Mouse (Mus musculus) midbrain, embryonic 16.5 days (tissue): ENCODE data around the gene Krt4. TPM values are rescaled to one million over a fixed set of nuclear protein-coding genes. Genes with fewer than 3 reads are reported as not detected.
A peak's percentile ranks its signal among the peaks of the same experiment; 100 is the strongest.

Experiments used
- ATAC-seq: fragments of 200-750 bp; cut with Nextera tagmentation; 2 replicates; pipeline ENCODE4 v1.8.0; 2017; ENCODE audit warnings: moderate TSS enrichment
- H3K27ac ChIP-seq: fragments of 300-500 bp; sonication (generic); 2 replicates; pipeline ENCODE4 v1.5.1; 2014; ENCODE audit warnings: mild to moderate bottlenecking, low read length, mixed read lengths
- H3K27me3 ChIP-seq: fragments of 300-500 bp; sonication (generic); 2 replicates; pipeline ENCODE4 v1.6.1; 2014; ENCODE audit warnings: low read depth, low read length, mixed read lengths; ENCODE audit not compliant: control insufficient read depth, insufficient read depth
- H3K36me3 ChIP-seq: fragments of 300-500 bp; sonication (generic); 2 replicates; pipeline ENCODE4 v1.6.1; 2014; ENCODE audit warnings: mild to moderate bottlenecking, low read length, moderate library complexity, mixed read lengths; ENCODE audit not compliant: control insufficient read depth, insufficient read depth
- H3K4me1 ChIP-seq: fragments of 300-500 bp; sonication (generic); 2 replicates; pipeline ENCODE4 v1.6.1; 2014; ENCODE audit warnings: mild to moderate bottlenecking, low read length, mixed read lengths; ENCODE audit not compliant: control insufficient read depth, insufficient read depth
- H3K4me2 ChIP-seq: fragments of 300-500 bp; sonication (generic); 2 replicates; pipeline ENCODE4 v1.6.1; 2014; ENCODE audit warnings: mild to moderate bottlenecking, low read length, mixed read lengths
- H3K4me3 ChIP-seq: fragments of 300-500 bp; sonication (generic); 2 replicates; pipeline ENCODE4 v1.5.1; 2014; ENCODE audit warnings: low read depth, mild to moderate bottlenecking, low read length, moderate library complexity, mixed read lengths
- H3K9ac ChIP-seq: fragments of 300-500 bp; sonication (generic); 2 replicates; pipeline ENCODE4 v1.6.1; 2014; ENCODE audit warnings: low read depth, low read length, mixed read lengths
- H3K9me3 ChIP-seq: fragments of 300-500 bp; sonication (generic); replicated peaks from 2 replicates; pipeline ENCODE4 v1.6.1; 2014; ENCODE audit warnings: mild to moderate bottlenecking, low read length, mixed read lengths; ENCODE audit not compliant: control insufficient read depth, poor library complexity, severe bottlenecking
- WGBS: fragments of 180-500 bp; shearing (Covaris S2); extraction: QIAGEN DNeasy Blood & Tissue Kit; methylation state at CpG from one replicate; pipeline ENCODE4 v1.1.7; 2014; 5-methylcytosine and 5-hydroxymethylcytosine counted together
- polyA plus RNA-seq: library from polyadenylated mRNA; unstranded; fragments of >200 nt; fragmentation: Nextera tagmentation; extraction: Ambion mirVana; gene quantifications from 2 replicates; pipeline ENCODE4 v1.2.1, GENCODE M21; 2015

Krt4 gene
- polyA plus RNA-seq, 1 experiment from 2014 or later, result not detected

DNA sequence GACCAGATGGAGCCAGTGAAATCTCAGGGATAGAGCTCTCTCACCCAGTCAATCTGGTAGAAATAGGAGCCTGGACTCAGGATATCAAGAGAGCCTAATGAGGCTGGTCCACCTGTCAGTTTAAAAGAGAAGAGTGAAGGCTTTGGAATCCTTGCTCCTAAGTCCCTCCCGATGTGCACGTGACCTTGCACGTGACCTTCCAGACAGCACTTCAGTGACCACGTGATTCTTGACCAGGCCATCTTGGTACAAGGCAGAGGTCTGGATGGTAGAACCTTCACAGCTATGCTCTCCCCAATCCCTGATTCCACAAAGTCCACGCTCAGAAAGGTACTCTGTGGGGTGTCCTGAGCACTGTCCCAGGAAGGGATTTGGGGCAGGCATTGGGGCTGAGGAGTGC, 19.7 kb downstream of the Krt4 start:
- no peak overlapping the region for H3K4me2 ChIP-seq
- WGBS, result 79% methylated on average over 5 of the region's 5 CpGs
- H3K9me3 ChIP-seq, result no peaks in the 10 kb centered on the region
- ATAC-seq, result no peak
- no peaks in the 10 kb centered on the region for H3K27me3 ChIP-seq
- no peak overlapping the region for H3K9ac ChIP-seq
- H3K36me3 ChIP-seq, result no peaks in the 10 kb centered on the region
- H3K27ac ChIP-seq, result no peak overlapping the region
- H3K4me1 ChIP-seq, result no peaks in the 10 kb centered on the region
- no peak overlapping the region for H3K4me3 ChIP-seq

DNA sequence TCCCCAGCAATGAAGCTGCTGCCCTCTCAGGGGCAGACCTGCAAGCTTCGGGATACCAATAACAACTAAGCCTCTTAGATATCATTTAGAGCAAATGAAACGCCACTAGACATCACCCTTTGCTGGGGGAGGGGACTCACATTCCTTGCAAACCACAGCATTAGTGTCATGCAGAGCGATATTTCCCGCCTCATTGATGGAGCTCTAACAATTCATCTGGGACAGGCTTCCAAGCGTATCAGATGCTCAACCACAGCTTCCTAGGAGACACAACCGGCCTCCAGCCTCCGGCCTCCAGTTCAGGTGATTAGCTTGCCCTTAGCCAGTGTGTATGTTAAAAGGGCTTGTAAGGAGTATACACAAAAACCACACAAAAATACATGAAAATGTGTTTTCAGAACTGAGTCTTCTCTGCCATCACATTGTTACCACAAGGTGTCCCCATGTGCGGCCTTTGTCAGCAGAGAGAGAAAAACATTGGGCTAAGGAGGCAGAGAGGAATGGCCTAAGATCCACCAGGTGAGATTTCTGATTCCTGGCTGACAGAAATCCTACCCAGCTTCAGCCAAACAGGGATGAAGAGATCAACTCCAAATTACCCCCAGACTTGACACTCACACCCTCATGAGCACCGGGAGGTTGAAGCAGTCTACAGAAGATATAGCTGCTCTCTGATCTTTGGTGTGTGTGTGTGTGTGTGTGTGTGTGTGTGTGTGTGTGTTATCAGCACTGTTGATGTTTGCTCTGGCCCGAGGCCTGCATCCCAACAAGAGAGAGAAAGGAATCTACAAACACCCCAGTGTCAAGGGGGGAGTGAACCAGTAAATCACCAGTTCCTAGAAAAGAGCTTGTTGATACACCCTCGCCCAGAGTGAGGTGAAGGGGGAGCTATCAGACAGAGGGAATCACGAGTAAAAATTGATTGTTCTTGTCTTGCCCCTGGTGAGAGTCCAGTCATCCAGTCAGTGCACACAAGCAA, 22.1 kb downstream of the Krt4 start:
- Histone ChIP-seq H3K27ac (no peak overlapping the region), H3K4me3 (no peak overlapping the region), H3K9ac (no peak overlapping the region), H3K9me3 (no peaks in the 10 kb centered on the region), H3K27me3 (no peaks in the 10 kb centered on the region), H3K4me1 (no peaks in the 10 kb centered on the region), H3K36me3 (no peaks in the 10 kb centered on the region), H3K4me2 (no peak overlapping the region)
- ATAC-seq, result no peak
- WGBS, result 45% methylated on average over 12 of the region's 12 CpGs

DNA sequence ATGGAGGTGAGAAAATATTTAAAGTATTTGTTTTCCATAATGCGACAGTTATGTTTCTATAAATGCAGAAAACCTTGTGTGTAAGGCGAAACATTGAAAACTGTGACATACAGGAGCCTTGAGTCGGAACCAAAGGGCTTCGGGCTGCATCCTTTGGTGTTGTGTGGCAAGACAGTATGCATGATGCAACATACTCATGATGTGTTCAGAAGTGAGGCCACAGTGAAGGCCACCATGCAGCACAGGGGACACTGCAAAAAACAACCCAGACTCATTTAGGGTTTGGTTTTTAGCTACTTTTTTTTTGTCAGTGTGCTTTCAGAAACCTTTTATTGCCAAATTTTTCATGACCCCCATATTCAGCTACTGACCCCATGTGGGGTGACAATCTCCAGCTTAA, 29.3 kb downstream of the Krt4 start:
- H3K9me3 ChIP-seq, result no peaks in the 10 kb centered on the region
- H3K27me3 ChIP-seq, result no peaks in the 10 kb centered on the region
- H3K36me3 ChIP-seq, result no peaks in the 10 kb centered on the region
- no peak overlapping the region for H3K9ac ChIP-seq
- no peaks in the 10 kb centered on the region for H3K4me1 ChIP-seq
- WGBS, result 94% methylated on average over 4 of the region's 4 CpGs
- no peak overlapping the region for H3K4me2 ChIP-seq
- H3K4me3 ChIP-seq, result no peak overlapping the region
- H3K27ac ChIP-seq, result no peak overlapping the region
- no peak for ATAC-seq

DNA sequence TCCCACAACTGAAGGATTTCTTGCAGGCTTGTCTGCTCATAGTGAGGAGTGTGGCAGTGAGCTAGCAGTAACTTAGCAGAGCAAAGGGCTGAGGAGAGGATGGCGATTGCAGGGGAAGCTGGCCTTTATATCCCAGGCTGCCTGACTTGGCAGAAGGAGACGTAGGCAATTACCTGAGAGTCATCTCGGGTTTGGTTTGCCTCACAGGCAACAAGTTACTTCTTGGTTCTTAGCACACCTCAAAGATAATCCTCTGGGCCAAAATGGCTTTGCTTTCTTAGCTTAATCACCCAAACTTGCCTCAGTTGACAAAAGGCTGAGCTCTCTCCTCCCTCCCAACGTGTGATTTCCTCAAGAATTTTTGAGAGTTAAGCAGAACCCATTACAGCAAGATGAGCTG, 31.7 kb downstream of the Krt4 start, which contains the start of gene Krt76:
Gene Krt76, minus strand, starts transcription at position 101 of the 400 bp plus-strand sequence.
- Histone ChIP-seq H3K27me3 (no peaks in the 10 kb centered on the region), H3K4me2 (no peak within 1 kb of the TSS), H3K9me3 (no peaks in the 10 kb centered on the region), H3K27ac (no peak within 1 kb of the TSS), H3K4me1 (no peaks in the 10 kb centered on the region), H3K9ac (no peak within 1 kb of the TSS), H3K36me3 (no peaks in the 10 kb centered on the region), H3K4me3 (no peak within 1 kb of the TSS)
- ATAC-seq, result no peak
- WGBS, result 47% methylated on average over 4 of the region's 4 CpGs

DNA sequence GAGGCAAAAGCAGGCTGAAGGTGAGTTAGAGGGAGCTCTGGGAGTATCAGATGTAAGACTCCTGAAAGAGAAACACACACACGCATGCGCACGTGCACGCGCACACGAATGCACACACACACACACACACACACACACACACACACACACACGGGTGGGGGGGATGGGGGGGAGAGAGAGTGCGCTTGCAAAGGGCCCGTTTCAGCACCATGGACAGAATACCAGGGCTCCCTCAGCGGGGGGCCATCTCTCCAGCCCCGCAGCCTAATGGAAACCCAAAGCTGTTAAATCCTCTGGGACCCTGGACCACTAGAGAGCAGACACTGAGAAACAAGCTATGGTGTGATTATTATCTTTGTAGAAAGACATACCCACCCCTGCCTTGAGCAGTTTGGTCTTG, 44.8 kb downstream of the Krt4 start:
- Histone ChIP-seq H3K4me3 (no peak overlapping the region), H3K36me3 (no peaks in the 10 kb centered on the region), H3K27me3 (no peaks in the 10 kb centered on the region), H3K9ac (no peak overlapping the region), H3K9me3 (no peaks in the 10 kb centered on the region), H3K27ac (no peak overlapping the region), H3K4me2 (0 out of 2 replicates have a peak overlapping the region, but pooled peaks have one; percentile 17), H3K4me1 (no peaks in the 10 kb centered on the region)
- 21% methylated on average over 10 of the region's 11 CpGs for WGBS
- ATAC-seq, result no peak

DNA sequence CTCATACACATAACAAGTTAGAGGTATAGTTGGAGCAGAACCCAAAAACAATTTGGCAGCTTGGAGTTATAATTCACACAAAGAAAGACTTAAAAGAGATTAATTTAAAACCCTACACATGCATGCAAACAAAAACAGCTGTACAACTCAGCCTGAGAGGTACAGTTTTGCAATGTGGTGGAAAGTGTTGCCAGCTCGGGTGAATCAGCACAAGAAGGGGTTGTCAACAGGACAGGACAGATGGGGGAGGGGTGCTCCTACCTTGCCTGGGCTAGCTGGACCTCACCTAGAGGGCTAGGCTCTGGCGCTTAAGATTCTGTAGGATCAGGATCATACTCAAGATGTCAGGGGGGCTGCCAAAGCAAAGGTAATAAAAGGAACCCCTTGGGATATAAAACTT, 46.5 kb downstream of the Krt4 start:
- WGBS, result 67% methylated on average over 2 of the region's 2 CpGs
- Histone ChIP-seq H3K9ac (no peak overlapping the region), H3K4me1 (no peaks in the 10 kb centered on the region), H3K4me3 (no peak overlapping the region), H3K27ac (no peak overlapping the region), H3K9me3 (no peaks in the 10 kb centered on the region), H3K27me3 (no peaks in the 10 kb centered on the region), H3K36me3 (no peaks in the 10 kb centered on the region), H3K4me2 (no peak overlapping the region)
- ATAC-seq, result no peak

DNA sequence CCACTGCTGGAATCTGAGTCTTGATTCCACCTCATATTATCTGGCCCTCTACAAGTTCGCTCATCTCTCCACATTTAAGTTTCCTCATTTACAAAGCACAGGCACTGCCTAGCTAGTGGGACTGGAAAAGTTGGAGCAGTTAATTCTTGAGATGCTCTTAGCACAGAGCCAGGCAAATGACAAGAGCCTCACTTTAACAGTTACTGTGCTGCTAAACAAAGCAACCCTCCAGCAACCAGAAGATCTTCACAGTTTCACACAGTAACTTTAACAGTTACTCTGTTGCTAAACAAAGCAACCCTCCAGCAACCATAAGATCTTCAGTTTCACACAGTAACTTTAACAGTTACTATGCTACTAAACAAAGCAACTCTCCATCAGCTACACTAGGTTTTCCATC, 50.2 kb downstream of the Krt4 start:
- Histone ChIP-seq H3K4me1 (peaks cover 4% of the 10 kb centered on the region), H3K36me3 (no peaks in the 10 kb centered on the region), H3K9me3 (no peaks in the 10 kb centered on the region), H3K4me2 (no peak overlapping the region), H3K9ac (no peak overlapping the region), H3K4me3 (no peak overlapping the region), H3K27me3 (no peaks in the 10 kb centered on the region), H3K27ac (no peak overlapping the region)
- ATAC-seq, result no peak
- 93% methylated on average over 1 of the region's 1 CpGs for WGBS

DNA sequence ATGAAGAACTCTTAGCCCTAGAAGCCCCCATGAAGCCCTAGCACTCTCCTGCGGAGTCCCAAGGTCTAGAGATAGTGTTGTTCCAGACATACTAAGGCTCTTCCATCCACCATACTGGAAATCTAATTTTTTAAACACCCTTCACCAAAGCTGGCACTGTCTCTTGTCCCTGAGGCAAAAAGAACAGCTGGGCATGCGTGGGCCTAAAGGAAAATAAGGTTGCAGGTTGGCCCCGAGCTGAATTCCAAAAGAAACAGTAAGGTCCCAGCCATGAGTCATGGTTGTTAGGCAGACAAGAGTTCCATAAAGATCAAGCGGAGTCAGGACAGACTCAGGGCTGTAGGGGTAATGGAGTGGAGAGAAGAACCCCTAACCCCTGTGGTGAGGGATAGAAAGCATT, 51.3 kb downstream of the Krt4 start:
- ATAC-seq, result no peak
- H3K4me1 ChIP-seq, result peaks cover 8% of the 10 kb centered on the region
- H3K9me3 ChIP-seq, result no peaks in the 10 kb centered on the region
- no peak overlapping the region for H3K4me3 ChIP-seq
- no peak overlapping the region for H3K27ac ChIP-seq
- no peaks in the 10 kb centered on the region for H3K36me3 ChIP-seq
- WGBS, result 57% methylated on average over 4 of the region's 4 CpGs
- H3K9ac ChIP-seq, result no peak overlapping the region
- H3K4me2 ChIP-seq, result no peak overlapping the region
- no peaks in the 10 kb centered on the region for H3K27me3 ChIP-seq

DNA sequence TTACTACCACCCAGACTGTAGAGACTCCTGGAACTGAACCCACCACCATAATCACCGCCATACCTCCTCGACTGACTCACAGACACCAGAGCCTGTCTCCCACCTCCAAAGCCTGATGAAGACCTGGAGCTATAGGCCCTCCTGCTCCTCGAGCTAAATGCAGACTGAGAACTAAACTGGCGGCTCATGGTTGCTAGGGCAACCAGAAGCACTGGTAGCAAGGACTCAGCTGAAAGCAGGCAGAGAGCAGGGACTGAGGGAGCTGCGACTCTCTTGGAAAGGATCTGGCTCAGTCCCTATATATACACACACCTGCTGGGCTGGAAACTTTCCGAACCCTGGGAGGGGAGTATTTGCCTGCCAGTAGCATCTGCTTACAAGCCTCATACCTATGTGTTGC, 55.1 kb downstream of the Krt4 start, which contains the start of gene Krt77:
Gene Krt77, minus strand, starts transcription at position 275 of the 400 bp plus-strand sequence.
- Histone ChIP-seq H3K27ac (peak within 1 kb of the TSS; percentile 57; the same call in 1 of the 2 replicates), H3K9me3 (no peaks in the 10 kb centered on the region)

More for the DNA sequence above, 55.1 kb downstream of the Krt4 start, which contains the start of gene Krt77:
- H3K27me3 ChIP-seq, result no peaks in the 10 kb centered on the region
- H3K4me1 ChIP-seq, result peaks cover 8% of the 10 kb centered on the region
- no peak within 1 kb of the TSS; the same call in 1 of the 2 replicates for H3K4me2 ChIP-seq
- no peak within 1 kb of the TSS for H3K9ac ChIP-seq
- H3K36me3 ChIP-seq, result no peaks in the 10 kb centered on the region
- peak; percentile 86 for ATAC-seq
- no peak within 1 kb of the TSS for H3K4me3 ChIP-seq
- 27% methylated on average over 6 of the region's 6 CpGs for WGBS
